Mouse (Mus musculus) hematopoietic stem cell, adult 5-6 weeks (primary cell): ENCODE results near the gene Ak2. TPM values are rescaled to one million over a fixed set of nuclear protein-coding genes. Genes with fewer than 3 reads are reported as not detected.

Experiments
- ATAC-seq, 2 experiments: fragments of 125-278 bp in 1 of 2; replicated peaks in 1 of 2; 2 replicates each; pipeline ENCODE4 v1.8.0; 2016 to 2017; ENCODE audit warnings: inconsistent platforms in 2 of 2, mild to moderate bottlenecking in 2 of 2, moderate number of reproducible peaks in 2 of 2, low read depth in 1 of 2, moderate TSS enrichment in 1 of 2; ENCODE audit not compliant: low FRiP score in 2 of 2, poor library complexity in 2 of 2, severe bottlenecking in 2 of 2, insufficient read depth in 1 of 2, low TSS enrichment in 1 of 2
- total RNA-seq: library from RNA; stranded (forward); fragments of 172-1452, 232-1000 nt; gene quantifications from 2 replicates; pipeline ENCODE4 v1.2.3, GENCODE M21; 2017

Gene Ak2
- total RNA-seq, 1 experiment from 2014 or later: 129 TPM

DNA sequence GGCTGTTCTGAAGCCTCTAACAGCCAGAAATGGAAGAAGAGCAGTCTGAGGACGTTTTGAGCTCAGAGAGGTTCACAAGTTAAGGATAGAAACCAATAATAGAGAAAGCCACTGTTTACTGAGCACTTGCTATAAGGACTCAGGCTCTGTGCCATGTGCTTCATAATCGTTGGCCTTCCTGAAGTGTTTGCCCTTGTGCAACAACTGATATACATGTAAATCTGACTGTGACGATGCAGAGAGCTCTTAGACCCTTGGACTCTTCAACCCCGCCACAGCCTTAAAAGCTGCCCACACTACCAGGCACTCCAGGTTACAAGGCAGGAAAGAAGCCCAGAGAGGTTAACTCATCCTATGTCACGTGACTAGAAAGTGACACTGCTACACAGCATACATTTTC, 22.7 kb upstream of the Ak2 start:
- ATAC-seq: no peak

GRCm38 (mm10) chr4:128969607-128970416, 21.9 kb upstream of the Ak2 start:
- no peak for ATAC-seq

DNA sequence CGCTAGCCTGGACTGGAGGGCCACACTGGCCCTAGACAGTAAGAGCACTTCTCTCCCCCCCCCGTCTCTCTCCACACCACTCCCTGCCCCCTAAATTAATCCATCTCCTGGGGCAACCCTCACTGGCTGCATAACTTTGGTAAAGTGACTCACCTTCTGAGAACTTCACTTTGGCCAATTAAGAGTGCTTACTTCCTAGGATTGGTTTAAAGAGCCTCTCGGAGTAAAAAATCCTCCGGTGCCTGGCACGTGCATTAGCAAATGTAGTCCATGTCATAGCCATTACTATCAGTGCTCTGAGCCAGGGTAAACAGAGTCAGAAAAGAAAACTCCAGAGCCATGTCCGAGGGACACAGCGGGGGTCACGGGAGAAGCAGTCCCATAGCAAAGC, 21.3 kb upstream of the Ak2 start:
- no peak for ATAC-seq

- peak; percentile 74 to 80 for ATAC-seq
Observed at GRCm38 (mm10) chr4:128971065-128971694, 20.6 kb upstream of the Ak2 start.

DNA sequence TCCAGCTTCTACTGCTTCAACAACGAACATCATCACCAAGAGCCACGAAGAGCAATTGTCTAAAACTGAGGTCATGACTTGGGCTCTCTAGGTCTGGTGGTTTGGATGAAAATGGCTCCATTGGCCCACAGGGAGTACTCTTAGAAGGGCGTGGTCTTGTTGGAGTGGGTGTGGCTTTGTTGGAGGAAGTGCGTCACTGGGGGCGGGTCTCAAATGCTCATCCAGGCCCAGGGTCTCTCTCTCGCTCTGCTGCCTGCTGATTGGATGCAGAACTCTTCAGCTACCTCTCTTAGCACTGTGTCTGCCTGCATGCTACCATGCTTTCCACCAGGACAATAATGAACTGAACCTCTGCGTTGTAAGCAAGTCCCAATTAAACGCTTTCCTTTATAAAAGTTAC, 17.1 kb upstream of the Ak2 start:
- no peak for ATAC-seq

DNA sequence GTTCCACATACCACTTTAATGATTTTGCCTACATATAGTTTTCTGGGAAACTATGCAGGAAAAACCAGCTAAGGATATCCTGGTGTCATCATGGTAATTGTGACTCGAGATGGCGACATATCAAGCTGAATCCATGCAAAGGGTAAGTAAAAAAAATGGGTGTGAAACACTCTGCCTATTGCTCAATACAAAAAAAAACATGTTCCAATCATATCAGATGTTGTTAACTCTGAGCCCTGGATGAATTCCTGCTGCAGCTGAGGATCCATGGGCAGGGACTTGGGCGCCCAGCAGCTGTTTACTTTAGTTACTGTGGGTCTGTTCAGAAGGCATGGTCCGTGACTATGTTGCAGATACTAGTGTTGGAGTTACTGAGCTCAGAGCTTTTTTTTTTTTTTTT, 15.2 kb upstream of the Ak2 start:
- ATAC-seq: no peak

DNA sequence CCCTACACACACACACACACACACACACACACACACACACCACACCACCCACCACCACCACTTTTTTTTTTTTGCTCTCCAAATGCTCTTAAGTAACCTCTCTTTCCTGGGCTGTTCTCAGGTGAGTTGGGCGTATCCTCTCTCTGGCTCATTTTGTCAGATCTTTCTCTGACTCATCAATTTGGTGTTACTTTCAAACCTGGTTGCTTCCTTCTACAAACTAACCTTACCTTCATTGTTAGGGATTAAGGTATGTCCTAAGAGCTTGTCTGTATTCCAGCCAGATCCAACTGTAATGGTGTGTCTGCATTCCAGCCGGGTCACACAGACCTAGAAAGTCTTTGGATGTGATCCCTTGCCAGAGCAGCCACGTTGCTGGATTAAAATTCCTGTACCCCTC, 14.5 kb upstream of the Ak2 start:
- no peak for ATAC-seq

GRCm38 (mm10) chr4:128978634-128979033, 13.1 kb upstream of the Ak2 start:
- ATAC-seq: no peak

DNA sequence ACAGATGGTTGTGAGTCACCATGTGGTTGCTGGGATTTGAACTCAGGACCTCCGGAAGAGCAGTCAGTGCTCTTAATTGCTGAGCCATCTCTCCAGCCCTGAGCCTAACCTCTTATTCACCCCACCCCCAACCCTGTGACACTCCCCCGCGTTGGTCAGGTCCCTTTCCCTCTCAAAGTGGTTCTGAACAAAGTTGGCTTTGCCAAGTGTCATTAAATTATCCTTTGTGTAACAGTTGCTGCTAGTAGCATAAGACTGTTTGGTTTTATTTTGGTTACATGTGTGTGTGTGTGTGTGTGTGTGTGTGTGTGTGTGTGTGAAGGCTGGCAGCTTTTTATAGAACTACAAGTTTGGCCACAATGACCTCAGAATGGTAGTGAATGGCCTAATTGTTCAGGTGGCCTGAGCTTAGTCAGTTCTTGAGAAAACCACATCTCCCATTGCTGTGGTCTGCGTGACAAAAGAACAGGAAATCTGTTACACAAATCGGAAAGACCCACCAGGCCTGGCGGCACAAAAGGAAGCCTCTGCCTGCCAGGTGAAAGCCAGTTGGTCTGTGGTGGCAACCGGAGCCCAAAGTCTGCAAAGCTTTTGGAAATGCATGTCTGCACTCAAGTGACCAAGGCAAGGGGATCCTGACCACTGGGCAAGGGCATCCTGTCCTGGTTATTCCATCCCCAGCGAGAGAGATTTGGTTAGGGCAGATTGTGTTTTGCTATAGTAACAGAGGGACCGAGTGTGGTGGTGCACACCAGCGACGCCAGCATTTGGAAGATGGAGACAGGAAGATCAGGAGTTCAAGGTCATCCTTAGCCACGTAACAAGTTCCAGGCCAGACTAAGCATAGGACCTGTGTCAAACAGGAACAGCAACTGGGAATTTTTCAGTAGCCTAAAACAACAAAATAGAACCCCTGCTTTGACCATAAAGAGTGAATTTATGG, 10.6 kb upstream of the Ak2 start:
- ATAC-seq: peak; percentile 84 to 91

DNA sequence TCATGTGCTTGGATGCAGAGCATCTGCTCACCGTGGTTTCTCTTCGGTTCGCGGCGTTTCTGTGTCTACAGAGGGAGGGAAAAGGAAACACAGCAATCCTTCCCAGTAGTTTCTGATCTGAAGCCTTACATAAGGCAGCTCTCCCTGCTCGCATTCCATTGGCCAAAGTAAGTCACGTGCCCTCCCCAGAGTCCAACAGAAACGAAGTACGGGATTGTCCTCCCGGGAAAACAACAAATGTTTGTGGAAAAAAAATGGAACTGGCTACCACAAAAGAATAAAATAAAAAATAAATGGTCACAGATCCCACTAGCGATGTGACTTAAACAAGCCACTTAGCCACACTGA, 10.0 kb upstream of the Ak2 start:
- ATAC-seq: peak in 1 of 2 experiments; percentile 6; a peak in 1 of 4 replicates

GRCm38 (mm10) chr4:128983151-128983550, 8.6 kb upstream of the Ak2 start:
- ATAC-seq: no peak

DNA sequence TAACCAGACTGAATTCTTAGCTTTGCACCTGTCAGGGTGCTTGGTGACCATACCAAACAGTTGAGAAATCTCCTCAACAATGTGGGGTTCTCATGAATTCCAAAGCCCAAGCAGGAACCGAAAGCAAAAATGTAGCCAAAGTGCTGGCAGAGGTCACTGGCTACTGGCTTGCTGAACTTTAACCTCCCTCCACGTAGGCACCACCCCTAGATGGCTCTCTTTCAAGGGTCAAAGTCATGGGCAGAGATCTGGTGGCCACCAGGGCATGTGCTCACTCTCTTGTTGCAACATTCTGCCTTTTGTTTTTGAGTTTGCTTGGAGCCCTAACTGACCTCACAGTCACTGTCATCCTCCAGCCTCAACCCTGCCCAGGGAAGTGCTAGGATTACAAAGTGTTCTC, 8.1 kb upstream of the Ak2 start:
- no peak for ATAC-seq

DNA sequence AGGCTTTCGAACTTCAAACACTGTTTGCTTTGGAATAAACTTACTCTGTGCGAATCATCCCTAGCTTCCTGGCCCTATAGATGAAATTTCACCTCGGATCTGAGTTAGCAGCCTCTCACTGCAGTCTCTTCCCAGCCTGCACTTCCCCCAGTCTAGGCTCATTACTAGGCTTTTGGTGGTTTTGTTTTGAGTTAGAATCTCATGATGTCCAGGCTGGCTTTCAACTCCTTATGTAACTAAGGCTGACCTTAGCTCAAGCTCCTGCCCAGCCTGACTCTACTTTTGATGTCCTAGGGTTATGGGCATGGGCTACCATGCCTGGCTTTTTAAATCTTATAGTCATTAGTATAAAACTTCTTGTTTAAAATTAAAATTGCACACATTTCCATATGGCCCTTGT, 7.2 kb upstream of the Ak2 start:
- ATAC-seq: no peak

- ATAC-seq: no peak
Observed at GRCm38 (mm10) chr4:128988911-128989310, 2.8 kb upstream of the Ak2 start.

DNA sequence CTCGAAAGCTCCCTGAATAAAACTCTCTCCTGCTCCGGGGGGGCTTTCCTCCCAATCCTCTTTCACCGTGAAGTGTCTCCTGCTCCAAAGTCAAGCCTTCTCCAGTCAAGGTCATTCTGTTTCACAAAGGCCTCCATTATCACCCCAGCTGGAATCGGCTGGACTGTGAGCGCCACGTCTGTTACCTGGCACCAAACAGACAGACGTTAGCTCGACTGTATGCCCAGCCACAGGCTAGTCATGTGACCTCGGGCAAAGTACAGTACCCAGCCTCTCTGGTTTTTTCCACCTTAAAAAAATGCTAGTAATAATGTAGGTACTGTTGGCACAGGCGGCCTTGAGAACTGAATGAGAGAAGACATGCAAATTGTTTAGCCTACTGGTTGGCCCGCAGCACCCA, 2.1 kb upstream of the Ak2 start:
- ATAC-seq: no peak

DNA sequence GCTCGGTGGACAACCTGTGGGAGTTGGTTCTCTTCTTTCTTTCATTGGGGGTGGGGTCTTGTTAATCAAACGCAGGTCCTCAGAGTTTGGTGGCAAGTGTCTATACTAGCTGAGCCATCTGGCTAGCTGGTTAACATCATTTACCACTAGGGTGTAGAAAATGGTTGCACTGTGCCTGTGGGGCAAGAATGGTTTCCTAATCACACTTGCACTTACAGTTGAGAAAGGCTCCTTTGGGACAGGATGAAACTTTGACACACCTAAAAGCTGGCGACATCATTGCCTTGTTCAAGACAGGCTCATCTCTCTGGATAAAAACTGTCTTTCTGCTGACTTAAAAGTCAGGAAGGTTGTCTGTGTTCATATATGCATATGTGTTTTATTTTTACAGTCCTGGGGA, 418 bp downstream of the Ak2 start:
- peak in 1 of 2 experiments; percentile 26; a peak in 1 of 4 replicates for ATAC-seq

GRCm38 (mm10) chr4:128993025-128993662, 1.4 kb downstream of the Ak2 start:
- ATAC-seq: peak; percentile 97 to 99

- no peak for ATAC-seq
Observed at GRCm38 (mm10) chr4:128993675-128994074, 1.9 kb downstream of the Ak2 start.
